Mouse (Mus musculus) stomach, embryonic 14.5 days (tissue): Measurements from ENCODE around the gene Dlg1. TPM values are rescaled to one million over a fixed set of nuclear protein-coding genes. Genes with fewer than 3 reads are reported as not detected.
A peak's percentile ranks its signal among the peaks of the same experiment; 100 is the strongest.

Experiments used
- ATAC-seq: fragments of 200-750 bp; cut with Nextera tagmentation; 2 replicates; pipeline ENCODE4 v1.8.0; 2017; ENCODE audit warnings: low read depth, moderate TSS enrichment; ENCODE audit not compliant: insufficient number of reproducible peaks, insufficient read depth, low FRiP score
- H3K27ac ChIP-seq: fragments of 300-500 bp; sonication (generic); 2 replicates; pipeline ENCODE4 v1.5.1; 2014; ENCODE audit warnings: mild to moderate bottlenecking, low read length, moderate library complexity, mixed read lengths
- H3K27me3 ChIP-seq: fragments of 300-500 bp; sonication (generic); 2 replicates; pipeline ENCODE4 v1.6.1; 2014; ENCODE audit warnings: low read length, control low read depth, mixed read lengths; ENCODE audit not compliant: control insufficient read depth, insufficient read depth
- H3K36me3 ChIP-seq: fragments of 300-500 bp; sonication (generic); 2 replicates; pipeline ENCODE4 v1.6.1; 2014; ENCODE audit warnings: mild to moderate bottlenecking, control low read depth, low read length, moderate library complexity, mixed read lengths; ENCODE audit not compliant: control insufficient read depth, insufficient read depth
- H3K4me1 ChIP-seq: fragments of 300-500 bp; sonication (generic); 2 replicates; pipeline ENCODE4 v1.6.1; 2014; ENCODE audit warnings: low read length, control low read depth, mixed read lengths; ENCODE audit not compliant: control insufficient read depth, insufficient read depth
- H3K4me2 ChIP-seq: fragments of 300-500 bp; sonication (generic); replicated peaks from 2 replicates; pipeline ENCODE4 v1.6.1; 2014; ENCODE audit warnings: low read depth, low read length, control low read depth
- H3K4me3 ChIP-seq: fragments of 300-500 bp; sonication (generic); 2 replicates; pipeline ENCODE4 v1.5.1; 2014; ENCODE audit warnings: low read depth, low read length, control low read depth
- H3K9ac ChIP-seq: fragments of 300-500 bp; sonication (generic); replicated peaks from 2 replicates; pipeline ENCODE4 v1.6.1; 2014; ENCODE audit warnings: low read depth, mild to moderate bottlenecking, control low read depth, low read length, moderate library complexity, mixed read lengths
- H3K9me3 ChIP-seq: fragments of 300-500 bp; sonication (generic); 2 replicates; pipeline ENCODE4 v1.6.1; 2016; ENCODE audit warnings: low read depth, low read length, control low read depth; ENCODE audit not compliant: control insufficient read depth
- WGBS: fragments of 180-500 bp; shearing (Covaris S2); extraction: QIAGEN DNeasy Blood & Tissue Kit; methylation state at CpG from one replicate; pipeline ENCODE4 v1.1.7; 2014; 5-methylcytosine and 5-hydroxymethylcytosine counted together
- polyA plus RNA-seq: library from polyadenylated mRNA; unstranded; fragments of >200 nt; fragmentation: Nextera tagmentation; extraction: Ambion mirVana; gene quantifications from 2 replicates; pipeline ENCODE4 v1.2.1, GENCODE M21; 2014

Gene Dlg1
- polyA plus RNA-seq, 1 experiment from 2014 or later: 42.0 TPM

- Histone ChIP-seq H3K27me3 (no peaks in the 10 kb centered on the region), H3K27ac (no peak overlapping the region), H3K4me3 (no peak overlapping the region), H3K9ac (no peak overlapping the region), H3K36me3 (no peaks in the 10 kb centered on the region), H3K9me3 (no peaks in the 10 kb centered on the region), H3K4me1 (0 out of 2 replicates have a peak, but pooled peaks cover 6% of the 10 kb centered on the region), H3K4me2 (no peak overlapping the region)
- 46% methylated on average over 10 of the region's 10 CpGs for WGBS
- no peak for ATAC-seq
Observed at GRCm38 (mm10) chr16:31910281-31910847, 247.1 kb downstream of the Dlg1 start.

GRCm38 (mm10) chr16:31917776-31918175 is 254.5 kb downstream of the Dlg1 start:
- H3K36me3 ChIP-seq: no peaks in the 10 kb centered on the region
- no peak overlapping the region for H3K27ac ChIP-seq
- ATAC-seq: no peak
- WGBS: 58% methylated on average over 11 of the region's 11 CpGs
- no peak overlapping the region for H3K9ac ChIP-seq
- no peaks in the 10 kb centered on the region for H3K27me3 ChIP-seq
- H3K4me1 ChIP-seq: no peaks in the 10 kb centered on the region
- no peak overlapping the region for H3K4me2 ChIP-seq
- H3K4me3 ChIP-seq: no peak overlapping the region
- no peaks in the 10 kb centered on the region for H3K9me3 ChIP-seq

DNA sequence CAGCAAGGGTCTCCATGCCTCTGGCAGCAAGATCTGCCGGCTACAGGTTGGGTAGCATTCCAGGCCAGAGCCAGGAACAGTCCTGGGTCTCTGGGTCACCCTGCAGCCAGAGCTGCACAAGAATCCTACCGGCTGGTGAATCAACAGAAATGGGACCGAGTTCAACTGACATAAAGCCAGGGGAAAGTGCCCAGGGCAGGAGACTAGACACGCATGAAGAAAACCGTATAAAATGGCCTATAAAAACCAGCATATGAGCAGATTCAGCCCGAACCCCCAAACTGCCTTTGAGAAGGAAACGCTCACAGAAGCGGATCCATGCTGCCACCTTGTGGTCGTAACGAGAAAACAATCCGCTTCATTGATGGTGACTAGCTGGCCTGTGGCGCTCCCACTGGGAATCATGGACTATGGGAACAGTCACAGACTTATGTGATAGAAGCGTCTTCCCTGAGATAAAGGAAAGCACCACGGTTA is 255.0 kb downstream of the Dlg1 start:
- Histone ChIP-seq H3K4me3 (no peak overlapping the region), H3K27ac (no peak overlapping the region), H3K4me2 (peak overlapping the region; percentile 26; the same call in 1 of the 2 replicates), H3K4me1 (no peaks in the 10 kb centered on the region), H3K27me3 (no peaks in the 10 kb centered on the region), H3K36me3 (no peaks in the 10 kb centered on the region), H3K9me3 (no peaks in the 10 kb centered on the region), H3K9ac (no peak overlapping the region)
- WGBS: 5% methylated on average over 14 of the region's 14 CpGs
- ATAC-seq: no peak

DNA sequence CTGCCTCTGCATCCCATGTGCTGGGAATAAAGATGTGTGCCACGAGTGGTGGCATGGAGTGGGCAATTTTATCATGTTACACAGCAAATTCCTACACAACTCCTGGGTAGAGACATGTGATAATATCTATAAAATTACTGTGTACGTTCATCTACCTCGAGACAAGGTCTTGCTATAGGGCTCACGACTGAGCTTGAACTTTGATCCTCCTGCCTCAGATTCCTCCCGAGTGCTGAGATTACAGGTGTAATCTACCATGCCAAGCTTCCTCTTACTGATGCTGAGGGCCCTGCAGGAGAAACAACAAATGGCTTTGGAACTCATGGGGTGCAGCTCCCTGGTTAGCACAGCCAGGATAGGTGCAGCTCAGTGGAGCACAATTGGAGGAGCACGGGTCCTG is 261.1 kb downstream of the Dlg1 start:
- no peaks in the 10 kb centered on the region for H3K9me3 ChIP-seq
- no peak overlapping the region for H3K4me2 ChIP-seq
- ATAC-seq: no peak
- H3K9ac ChIP-seq: no peak overlapping the region
- no peak overlapping the region for H3K4me3 ChIP-seq
- H3K4me1 ChIP-seq: no peaks in the 10 kb centered on the region
- no peak overlapping the region for H3K27ac ChIP-seq
- no peaks in the 10 kb centered on the region for H3K27me3 ChIP-seq
- H3K36me3 ChIP-seq: no peaks in the 10 kb centered on the region
- 79% methylated on average over 6 of the region's 6 CpGs for WGBS

Other genes starting within 250 kb of the Dlg1 start
- 30.0 TPM in 2 replicates for gene Bdh1, start 241.2 kb upstream of the Dlg1 start, polyA plus RNA-seq
- 0.06 TPM in 1 of 2 replicates, not detected in the other for gene Meltf, start 215.4 kb downstream of the Dlg1 start, polyA plus RNA-seq